Mouse (Mus musculus) spleen, adult 2 months (tissue): ENCODE measurements at regions not wholly inside any gene's neighbourhood (a gene's known extent, or its start where the extent isn't known, plus 50 kb on each side); places are given as distances from the start of the nearest gene placed in this dataset.

Experiments used
- CTCF ChIP-seq: fragments of 200-500 bp; IDR thresholded peaks from 2 replicates; pipeline ENCODE4 v1.5.1; 2011; ENCODE audit warnings: mild to moderate bottlenecking, inconsistent platforms; ENCODE audit not compliant: insufficient read depth, insufficient read length, insufficient replicate concordance; ENCODE audit errors: extremely low read depth
- POLR2A ChIP-seq: fragments of 200-500 bp; IDR thresholded peaks from 2 replicates; pipeline ENCODE4 v1.6.1; 2011; ENCODE audit warnings: low read depth, low read length, inconsistent platforms

DNA sequence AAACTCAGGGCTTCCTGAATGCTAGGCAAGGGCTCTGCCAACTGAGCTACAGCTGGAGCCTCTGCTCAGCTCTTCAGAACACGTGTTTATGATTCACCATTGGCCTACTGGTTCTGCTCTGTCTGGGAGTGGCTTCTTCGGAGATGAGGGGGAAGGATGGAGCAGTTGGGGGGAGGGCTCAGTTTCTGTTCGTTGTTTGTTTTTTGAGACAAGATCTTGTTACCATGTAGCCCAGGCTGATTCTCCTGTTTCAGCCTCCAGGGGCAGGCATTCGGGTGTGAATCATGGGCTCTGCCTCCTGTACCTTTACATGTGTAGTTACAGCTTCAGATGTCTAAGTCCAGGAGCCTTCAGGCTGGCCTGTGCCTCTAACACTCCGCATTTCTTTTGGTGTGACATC, 285.3 kb upstream of the Gadl1 start:
- no peak for TF ChIP-seq POLR2A
- no peak for TF ChIP-seq CTCF
